Mouse (Mus musculus): ENCODE measurements around the gene Mnx1. TPM values are rescaled to one million over a fixed set of nuclear protein-coding genes. Genes with fewer than 3 reads are reported as not detected.

Mnx1 gene
- not detected for polyA plus RNA-seq (2014; fragmentation: Illumina TruSeq; extraction: RNeasy Lipid Tissue Mini Kit (QIAGEN cat#74804); ENCODE audit: insufficient read depth, low read depth, low replicate concordance)

DNA sequence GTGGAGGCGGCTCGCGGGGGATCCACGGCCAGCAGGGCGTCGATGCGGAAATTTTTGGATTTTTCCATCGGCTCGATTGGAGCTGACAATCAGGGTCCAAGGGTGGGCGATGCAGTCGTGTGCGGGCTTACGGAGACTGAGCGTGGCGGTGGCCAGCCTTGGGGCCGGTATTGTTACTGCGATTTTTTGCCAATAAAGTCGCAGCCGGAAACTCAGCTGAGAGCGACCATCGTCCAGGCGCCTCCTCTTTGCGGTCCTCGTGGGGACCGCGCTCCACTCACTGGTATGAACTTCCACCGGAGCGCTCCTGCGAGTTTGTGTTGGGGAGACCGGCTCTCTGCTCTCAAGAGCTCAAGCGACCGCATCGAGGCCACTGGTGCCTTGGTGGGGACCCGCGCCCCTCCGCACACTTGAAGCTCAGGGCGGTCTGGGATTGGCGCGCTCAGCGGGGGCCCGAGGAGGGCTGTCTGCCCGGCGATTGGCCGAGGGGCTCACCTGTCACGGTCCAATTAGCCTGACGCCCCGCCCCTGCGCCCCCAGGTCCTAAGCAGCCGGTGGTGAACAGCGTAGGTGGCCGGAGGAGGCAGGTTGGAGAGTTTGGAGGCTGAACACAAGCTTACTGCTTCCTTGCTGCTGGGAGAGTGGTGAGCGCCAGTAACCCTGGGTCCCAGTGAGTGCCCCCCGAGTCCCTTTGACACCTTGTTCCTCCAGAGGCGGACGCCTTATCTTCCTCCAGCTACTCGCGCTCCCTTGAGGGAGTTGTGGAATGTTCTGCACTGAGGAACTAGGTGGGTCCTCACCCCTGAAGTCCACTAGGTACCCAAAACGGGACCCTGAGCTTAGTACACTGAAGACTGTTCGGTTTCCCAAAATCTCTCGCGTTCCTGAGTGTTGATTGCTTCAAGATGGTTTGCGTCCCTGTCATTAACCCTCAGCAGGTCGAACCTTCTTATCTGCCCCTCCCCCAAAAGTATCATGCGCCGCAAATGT lies at the start of gene Mnx1:
Gene Mnx1, minus strand, starts transcription at position 263 of the 990 bp plus-strand sequence.

DNA sequence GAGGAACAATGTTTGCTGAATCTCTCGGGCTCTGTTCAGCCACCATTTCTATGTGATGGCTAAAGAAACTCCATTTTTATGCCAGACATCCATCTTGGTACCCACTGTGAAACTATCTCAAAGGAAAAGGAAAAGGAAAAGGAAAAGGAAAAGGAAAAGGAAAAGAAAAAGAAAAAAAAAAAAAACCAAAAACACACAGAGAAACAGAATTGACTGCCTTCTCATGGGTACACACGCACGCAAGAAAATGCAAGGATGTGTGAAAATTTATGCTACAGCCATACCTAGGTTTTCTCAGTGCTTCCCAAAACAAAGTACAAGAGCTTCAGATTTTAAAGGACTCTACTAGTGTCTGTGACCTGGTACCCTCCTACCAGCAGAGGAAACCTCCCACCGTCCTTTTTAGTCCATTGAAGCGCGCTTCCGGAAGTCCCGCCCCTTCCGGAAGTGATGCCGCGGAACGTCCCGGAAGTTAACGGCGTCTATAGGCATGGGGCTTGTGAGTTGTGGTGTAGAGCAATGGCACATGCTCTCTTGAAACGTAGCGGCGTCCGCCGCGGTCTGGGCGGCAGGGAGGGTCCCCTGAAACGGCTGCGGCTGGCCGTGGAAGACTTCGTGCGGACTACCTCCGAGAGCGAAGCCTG lies 43.9 kb downstream of the Mnx1 start, which contains the start of gene Nom1:
Gene Nom1, plus strand, starts transcription at position 437 of the 644 bp plus-strand sequence.

Other genes with a start within 250 kb of the Mnx1 start
- gene Lmbr1, start 100.1 kb downstream of the Mnx1 start, polyA plus RNA-seq (2014; fragmentation: Illumina TruSeq; extraction: RNeasy Lipid Tissue Mini Kit (QIAGEN cat#74804); ENCODE audit: insufficient read depth, low read depth, low replicate concordance), result 4.5 TPM
- 15.0 TPM for gene Nom1, start 43.8 kb downstream of the Mnx1 start, polyA plus RNA-seq (2014; fragmentation: Illumina TruSeq; extraction: RNeasy Lipid Tissue Mini Kit (QIAGEN cat#74804); ENCODE audit: insufficient read depth, low read depth, low replicate concordance)
- gene Ube3c, start 90.8 kb upstream of the Mnx1 start, polyA plus RNA-seq (2014; fragmentation: Illumina TruSeq; extraction: RNeasy Lipid Tissue Mini Kit (QIAGEN cat#74804); ENCODE audit: insufficient read depth, low read depth, low replicate concordance), result 11.0 TPM